Comparison of ENCODE assay signal across 28 mouse cellular contexts in the genomic region with DNA sequence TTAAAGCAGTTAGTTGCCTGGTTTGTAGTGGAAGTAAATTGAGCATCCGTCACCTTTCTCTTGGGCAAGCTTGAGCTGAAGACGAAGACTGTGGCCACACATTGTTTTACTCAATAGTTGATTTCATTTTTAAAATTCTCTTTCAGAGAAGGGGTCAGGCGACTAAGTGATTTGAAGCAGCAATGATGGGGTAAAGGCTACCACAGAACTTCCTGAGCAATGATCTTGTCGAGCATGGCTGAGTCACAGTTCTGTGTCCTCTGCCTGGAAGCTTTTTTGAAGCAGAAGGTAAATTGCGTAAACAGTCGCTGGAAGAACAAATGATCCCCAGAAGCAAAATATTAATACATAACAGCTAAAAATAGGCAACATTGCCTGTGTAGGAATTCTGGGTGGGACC.
DNase-seq lines count a peak whose midpoint lies in the region; ATAC-seq and TF ChIP-seq lines count a peak whose summit lies in the region.
"Had no signal": no experiment of that assay in that cellular context is flagged by ENCODE, and none has a peak within 500 bp of the region (broad histone marks: within the 10 kb centered on the region; RNA-seq: fewer than 3 reads in every experiment).

No protein-coding gene starts in this region.

- DNase-seq in lung, postnatal 25 days (ENCODE audit: low spot score) = peak; percentile 2
- no peak for DNase-seq in lung, adult 2 months
- peak; percentile 10 for DNase-seq in brain, adult 2 months (ENCODE audit: low read depth, low spot score)
- DNase-seq in gonadal fat pad, adult 2 months (ENCODE audit: low read depth) = peak; percentile 40
- DNase-seq in cerebellum, adult 9-10 months = no peak
- no peak for DNase-seq in spleen, postnatal 10 days (ENCODE audit: low spot score in 2 of 2)
- DNase-seq: adrenal gland, adult 2 months; adrenal gland, postnatal 14 days; cerebellum, adult 18-20 months; cerebellum, postnatal 10 days; cerebellum, postnatal 36 days; embryo, embryonic 11 days; gastrocnemius, postnatal 25 days; heart, adult 18-20 months; heart, postnatal 14 days; heart, postnatal 4 days had no signal

- TF ChIP-seq POLR2A in lung, adult 2 months (IDR thresholded peaks at IDR 0.05; ENCODE audit: borderline replicate concordance, extremely low read depth, low read depth, low read length) = no peak

- ATAC-seq in megakaryocyte progenitor cell, adult 5-6 weeks (replicated peaks; ENCODE audit: poor library complexity) = peak; percentile 72
- ATAC-seq: CD4-positive, CD25-positive, alpha-beta regulatory T cell, adult 4 months; forebrain, embryonic 15.5 days; hindbrain, postnatal 0 days; inflammation-experienced regulatory T-cells, adult 6 months; intestine, embryonic 16.5 days had no signal

- TF ChIP-seq CTCF in lung, adult 2 months (IDR thresholded peaks at IDR 0.05; ENCODE audit: insufficient read depth, low read length) = no peak

- H3K4me3 ChIP-seq in lung, adult 2 months (replicated peaks; ENCODE audit: extremely low read depth, low read depth, low read length) = no peak overlapping the region
- H3K4me3 ChIP-seq: embryonic facial prominence, embryonic 10.5 days; embryonic facial prominence, embryonic 13.5 days; erythroblast, embryonic 14.5 days; forebrain, embryonic 10.5 days; forebrain, embryonic 15.5 days; heart, embryonic 10.5 days; heart, embryonic 13.5 days had no signal

- 68% methylated on average over 6 of the region's 6 CpGs for WGBS in lung, adult 2 months

- no peaks in the 10 kb centered on the region for H3K4me1 ChIP-seq in lung, adult 2 months (ENCODE audit: control insufficient read depth, insufficient read depth, low read length)
- H3K4me1 ChIP-seq: embryonic facial prominence, embryonic 10.5 days; embryonic facial prominence, embryonic 13.5 days; forebrain, embryonic 10.5 days; forebrain, embryonic 15.5 days; heart, embryonic 10.5 days; heart, embryonic 13.5 days had no signal

Comparison
In these comparisons a context has a peak if more than half of its experiments do, and no peak if none do; other contexts are left out.
1. DNase-seq: peak in lung, postnatal 25 days (single experiment), brain, adult 2 months (single experiment) and gonadal fat pad, adult 2 months (single experiment); none in lung, adult 2 months (single experiment), cerebellum, adult 9-10 months (single experiment) and spleen, postnatal 10 days (0 of 2).